Comparison of ENCODE assay signal across 8 mouse cellular contexts in genomic region chr11:78176905-78177331, GRCm38 (mm10). TPM values are rescaled to one million over a fixed set of nuclear protein-coding genes. Genes with fewer than 3 reads are reported as not detected.
DNase-seq lines count a peak whose midpoint lies in the region; ATAC-seq and TF ChIP-seq lines count a peak whose summit lies in the region.

No protein-coding gene starts in this region.

- H3K36me3 ChIP-seq in kidney, adult 2 months (ENCODE audit: control insufficient read depth, insufficient read depth, low read length) = peaks cover 4% of the 10 kb centered on the region; the same call in 1 of the 2 replicates
- peaks cover 22% of the 10 kb centered on the region for H3K36me3 ChIP-seq in hindbrain, embryonic 12.5 days
- H3K36me3 ChIP-seq in lung, embryonic 16.5 days (ENCODE audit: control insufficient read depth, insufficient read depth, low read length) = peaks cover 15% of the 10 kb centered on the region

- H3K4me1 ChIP-seq in kidney, adult 2 months (ENCODE audit: control insufficient read depth, insufficient read depth, low read length) = peaks cover 13% of the 10 kb centered on the region; the same call in 1 of the 2 replicates
- peaks cover 46% of the 10 kb centered on the region for H3K4me1 ChIP-seq in hindbrain, embryonic 12.5 days
- peaks cover 33% of the 10 kb centered on the region for H3K4me1 ChIP-seq in lung, embryonic 16.5 days (replicated peaks; ENCODE audit: control insufficient read depth, insufficient read depth, low read length)

- peak overlapping the region; percentile 93 for H3K27ac ChIP-seq in kidney, adult 2 months (ENCODE audit: insufficient read depth, low read depth, low read length)
- peak overlapping the region; percentile 70; the same call in 1 of the 2 replicates for H3K27ac ChIP-seq in hindbrain, embryonic 12.5 days
- peak overlapping the region; percentile 98 for H3K27ac ChIP-seq in lung, embryonic 16.5 days (ENCODE audit: low read length)

- H3K4me3 ChIP-seq in kidney, adult 2 months (ENCODE audit: insufficient read depth, low read depth, low read length) = peak overlapping the region; percentile 83
- H3K4me3 ChIP-seq in hindbrain, embryonic 12.5 days = peak overlapping the region; percentile 53
- peak overlapping the region; percentile 78 for H3K4me3 ChIP-seq in lung, embryonic 16.5 days (ENCODE audit: low read length)

- peak overlapping the region; percentile 56 for H3K9ac ChIP-seq in hindbrain, embryonic 12.5 days
- peak overlapping the region; percentile 66 for H3K9ac ChIP-seq in lung, embryonic 16.5 days (ENCODE audit: low read length)

- H3K9me3 ChIP-seq in hindbrain, embryonic 12.5 days (replicated peaks) = no peaks in the 10 kb centered on the region
- no peaks in the 10 kb centered on the region for H3K9me3 ChIP-seq in lung, embryonic 16.5 days (ENCODE audit: control insufficient read depth, low read length)

- H3K27me3 ChIP-seq in kidney, adult 2 months (replicated peaks; ENCODE audit: control insufficient read depth, insufficient read depth, low read length) = no peaks in the 10 kb centered on the region
- no peaks in the 10 kb centered on the region for H3K27me3 ChIP-seq in hindbrain, embryonic 12.5 days
- H3K27me3 ChIP-seq in lung, embryonic 16.5 days (ENCODE audit: control insufficient read depth, insufficient read depth, low read depth, low read length) = no peaks in the 10 kb centered on the region

- no peak for ATAC-seq in hindbrain, embryonic 12.5 days (ENCODE audit: low FRiP score)
- no peak for ATAC-seq in lung, embryonic 16.5 days (ENCODE audit: low read depth)

- under 1% methylated on average over 23 of the region's 23 CpGs for WGBS in kidney, adult 2 months
- 2% methylated on average over 23 of the region's 23 CpGs for WGBS in hindbrain, embryonic 12.5 days
- under 1% methylated on average over 23 of the region's 23 CpGs for WGBS in lung, embryonic 16.5 days

- no peak for TF ChIP-seq POLR2A in kidney, adult 2 months (IDR thresholded peaks at IDR 0.05; ENCODE audit: low read depth, low read length)

- TF ChIP-seq CTCF in kidney, adult 2 months (conservative IDR thresholded peaks at IDR 0.05; ENCODE audit: insufficient read depth, insufficient read length, low read depth, low read length) = no peak

- H3K4me2 ChIP-seq in hindbrain, embryonic 12.5 days (replicated peaks) = peak overlapping the region; percentile 90
- peak overlapping the region; percentile 78 for H3K4me2 ChIP-seq in lung, embryonic 16.5 days (ENCODE audit: low read depth, low read length)

- DNase-seq in kidney, adult 2 months = no peak
- no peak for DNase-seq in kidney, postnatal 14 days
- peak; percentile 51 for DNase-seq in T-cell, adult 2 months (ENCODE audit: low spot score)
- no peak for DNase-seq in ovary, adult 18-20 months (ENCODE audit: low spot score)
- no peak for DNase-seq in left cerebral cortex, adult 11 months (ENCODE audit: low spot score)
- DNase-seq in right cerebral cortex, postnatal 4 days = no peak

RNA-seq across cellular contexts. Expression of gene Tlcd1, which starts 0.4 kb away (rescaled TPM):
- polyA plus RNA-seq in kidney, adult 2 months (2012; rRNA removed) = 78.2 and 144 TPM in 2 replicates
- 9.4 and 10.2 TPM in 2 replicates for polyA plus RNA-seq in hindbrain, embryonic 12.5 days (2016; fragmentation: Nextera tagmentation; extraction: Ambion mirVana)
- polyA plus RNA-seq in lung, embryonic 16.5 days (2015; fragmentation: Nextera tagmentation; extraction: Ambion mirVana) = 24.4 and 25.9 TPM in 2 replicates

RNA-seq across cellular contexts. Expression of gene Nek8, which starts 0.4 kb away (rescaled TPM):
- polyA plus RNA-seq in kidney, adult 2 months (2012; rRNA removed) = 18.3 and 24.6 TPM in 2 replicates
- polyA plus RNA-seq in hindbrain, embryonic 12.5 days (2016; fragmentation: Nextera tagmentation; extraction: Ambion mirVana) = 10.7 and 12.9 TPM in 2 replicates
- 20.6 and 22.3 TPM in 2 replicates for polyA plus RNA-seq in lung, embryonic 16.5 days (2015; fragmentation: Nextera tagmentation; extraction: Ambion mirVana)

RNA-seq across cellular contexts. Expression of gene Rpl23a, which starts 6.5 kb away (rescaled TPM):
- polyA plus RNA-seq in kidney, adult 2 months (2012; rRNA removed) = 153 and 278 TPM in 2 replicates
- 894 and 983 TPM in 2 replicates for polyA plus RNA-seq in hindbrain, embryonic 12.5 days (2016; fragmentation: Nextera tagmentation; extraction: Ambion mirVana)
- polyA plus RNA-seq in lung, embryonic 16.5 days (2015; fragmentation: Nextera tagmentation; extraction: Ambion mirVana) = 1,346 and 1,426 TPM in 2 replicates

RNA-seq across cellular contexts. Expression of gene Rab34, which starts 11.3 kb away (rescaled TPM):
- polyA plus RNA-seq in kidney, adult 2 months (2012; rRNA removed) = 78.1 and 92.4 TPM in 2 replicates
- polyA plus RNA-seq in hindbrain, embryonic 12.5 days (2016; fragmentation: Nextera tagmentation; extraction: Ambion mirVana) = 75.2 and 81.0 TPM in 2 replicates
- polyA plus RNA-seq in lung, embryonic 16.5 days (2015; fragmentation: Nextera tagmentation; extraction: Ambion mirVana) = 117 and 129 TPM in 2 replicates

RNA-seq across cellular contexts. Expression of gene Traf4, which starts 11.5 kb away (rescaled TPM):
- polyA plus RNA-seq in kidney, adult 2 months (2012; rRNA removed) = 108 and 126 TPM in 2 replicates
- 149 and 152 TPM in 2 replicates for polyA plus RNA-seq in hindbrain, embryonic 12.5 days (2016; fragmentation: Nextera tagmentation; extraction: Ambion mirVana)
- 84.2 and 96.3 TPM in 2 replicates for polyA plus RNA-seq in lung, embryonic 16.5 days (2015; fragmentation: Nextera tagmentation; extraction: Ambion mirVana)
